Comparison of ENCODE assay signal across 26 mouse cellular contexts in the genomic region with DNA sequence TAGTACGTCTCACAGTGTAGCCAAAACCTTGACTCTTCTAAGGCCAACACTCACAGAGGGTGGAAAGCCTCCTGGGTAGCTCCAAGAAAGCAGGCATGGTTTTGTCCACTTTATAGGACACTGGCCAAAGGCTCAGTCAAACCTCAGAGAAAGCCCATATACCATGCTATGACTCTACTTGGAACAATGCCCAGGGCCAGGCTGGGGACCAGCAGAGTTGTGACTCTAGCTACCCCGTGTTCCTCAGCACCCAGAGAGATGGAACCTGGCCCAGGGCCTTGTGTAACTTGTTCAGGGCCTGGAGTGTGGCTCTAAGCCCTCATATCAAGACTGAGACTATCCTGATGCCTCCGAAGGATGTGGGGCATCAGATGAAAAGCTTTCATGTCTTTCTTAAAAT.
A peak's percentile ranks its signal among the peaks of the same experiment; 100 is the strongest.
DNase-seq lines count a peak whose midpoint lies in the region; TF ChIP-seq lines count a peak whose summit lies in the region.
"Had no signal": no experiment of that assay in that cellular context is flagged by ENCODE, and none has a peak within 500 bp of the region (broad histone marks: within the 10 kb centered on the region; RNA-seq: fewer than 3 reads in every experiment).

No protein-coding gene starts in this region.

- WGBS in cerebellum, adult 2 months: 77% methylated on average over 3 of the region's 3 CpGs

- no peak for TF ChIP-seq POLR2A in cerebellum, adult 2 months (IDR thresholded peaks at IDR 0.05; ENCODE audit: borderline replicate concordance, insufficient read depth, low read length)

- peak; percentile 57 for DNase-seq in adrenal gland, postnatal 10 days
- no peak for DNase-seq in adrenal gland, adult (ENCODE audit: inconsistent age in 2 of 2, low spot score in 1 of 2)
- DNase-seq in cerebellum, adult 2 months: peak; percentile 13 to 44
- no peak for DNase-seq in cerebellum, adult 9-10 months
- peak; percentile 35 to 48 for DNase-seq in cerebellum, postnatal 14 days
- DNase-seq in cerebellum, adult 18-20 months: no peak
- DNase-seq in NIH3T3 (ENCODE audit: low read depth): peak; percentile 14
- DNase-seq in embryo, embryonic 10.5 days (ENCODE audit: low spot score): no peak
- DNase-seq: embryo, embryonic 11 days; gastrocnemius, postnatal 25 days; heart, adult 18-20 months; heart, postnatal 10 days; heart, postnatal 36 days; kidney, adult 11 months; kidney, adult 8-10 months had no signal

- no peaks in the 10 kb centered on the region for H3K27me3 ChIP-seq in cerebellum, adult 2 months (ENCODE audit: control insufficient read depth, insufficient read depth, low read length)
- H3K27me3 ChIP-seq: forebrain, embryonic 15.5 days; heart, embryonic 15.5 days; intestine, embryonic 15.5 days had no signal

- no peak overlapping the region for H3K27ac ChIP-seq in cerebellum, adult 2 months (ENCODE audit: insufficient read depth, low read length)
- H3K27ac ChIP-seq: embryonic facial prominence, embryonic 10.5 days; embryonic facial prominence, embryonic 13.5 days; forebrain, embryonic 12.5 days; forebrain, embryonic 15.5 days; heart, embryonic 15.5 days; hindbrain, embryonic 10.5 days; hindbrain, embryonic 13.5 days; intestine, embryonic 15.5 days; kidney, embryonic 15.5 days had no signal

- no peak overlapping the region for H3K4me3 ChIP-seq in cerebellum, adult 2 months (replicated peaks; ENCODE audit: insufficient read depth, low read depth, low read length)
- H3K4me3 ChIP-seq: embryonic facial prominence, embryonic 10.5 days; embryonic facial prominence, embryonic 13.5 days; erythroblast, embryonic 14.5 days; forebrain, embryonic 12.5 days; forebrain, embryonic 15.5 days; heart, embryonic 12.5 days; heart, embryonic 15.5 days; hindbrain, embryonic 10.5 days; hindbrain, embryonic 13.5 days; intestine, embryonic 15.5 days; kidney, embryonic 15.5 days had no signal

- TF ChIP-seq CTCF in cerebellum, adult 2 months (IDR thresholded peaks at IDR 0.05; ENCODE audit: borderline replicate concordance, insufficient read depth, low read depth, low read length): no peak

- H3K4me1 ChIP-seq in cerebellum, adult 2 months (ENCODE audit: control insufficient read depth, insufficient read depth, low read length): peaks cover 11% of the 10 kb centered on the region
- H3K4me1 ChIP-seq: intestine, embryonic 15.5 days had no signal

Comparison
In these comparisons a context has a peak if more than half of its experiments do, and no peak if none do; other contexts are left out.
1. DNase-seq: peak in adrenal gland, postnatal 10 days (single experiment), cerebellum, adult 2 months (2 of 2), cerebellum, postnatal 14 days (2 of 2) and NIH3T3 (single experiment); none in adrenal gland, adult (0 of 2), cerebellum, adult 9-10 months (single experiment), cerebellum, adult 18-20 months (0 of 2) and embryo, embryonic 10.5 days (single experiment).